8 mouse cellular contexts compared by ENCODE assay signal in genomic region chr4:33204682-33205081, GRCm38 (mm10). TPM values are rescaled to one million over a fixed set of nuclear protein-coding genes. Genes with fewer than 3 reads are reported as not detected.
DNase-seq lines count a peak whose midpoint lies in the region; TF ChIP-seq lines count a peak whose summit lies in the region.

No protein-coding gene starts in this region.

- H3K4me1 ChIP-seq in heart, embryonic 10.5 days = peaks cover 13% of the 10 kb centered on the region
- H3K4me1 ChIP-seq in ES-Bruce4 (ENCODE audit: control insufficient read depth, insufficient read depth, low read length) = peaks cover 5% of the 10 kb centered on the region

- no peak for TF ChIP-seq EP300 in ES-Bruce4 (IDR thresholded peaks at IDR 0.05; ENCODE audit: insufficient read depth, low read depth, low read length)

- H3K27ac ChIP-seq in heart, embryonic 10.5 days = no peak overlapping the region
- no peak overlapping the region for H3K27ac ChIP-seq in ES-Bruce4 (ENCODE audit: insufficient read depth, low read length)

- intact Hi-C loops in heart, postnatal 25 days (cut with DNase I) = loop anchor here (2.0 to 5.0 kb wide), 2 partner anchors 57 to 80 kb away; no protein-coding TSS in a partner anchor

- no peak overlapping the region for H3K4me3 ChIP-seq in heart, embryonic 10.5 days
- H3K4me3 ChIP-seq in ES-Bruce4 (ENCODE audit: low read depth, low read length) = no peak overlapping the region

- 0 out of 2 replicates have a peak, but pooled peaks cover 3% of the 10 kb centered on the region for H3K27me3 ChIP-seq in heart, embryonic 10.5 days (ENCODE audit: insufficient read depth, poor library complexity, severe bottlenecking)
- no peaks in the 10 kb centered on the region for H3K27me3 ChIP-seq in ES-Bruce4 (ENCODE audit: control insufficient read depth, insufficient read depth, low read length, poor library complexity, severe bottlenecking)

- no peaks in the 10 kb centered on the region for H3K36me3 ChIP-seq in heart, embryonic 10.5 days
- H3K36me3 ChIP-seq in ES-Bruce4 (ENCODE audit: control insufficient read depth, insufficient read depth, low read length, poor library complexity, severe bottlenecking) = no peaks in the 10 kb centered on the region

- no peaks in the 10 kb centered on the region for H3K9me3 ChIP-seq in heart, embryonic 10.5 days
- H3K9me3 ChIP-seq in ES-Bruce4 (replicated peaks; ENCODE audit: control insufficient read depth, insufficient read depth, low read length, poor library complexity, severe bottlenecking) = no peaks in the 10 kb centered on the region

- TF ChIP-seq POLR2A in ES-Bruce4 (IDR thresholded peaks at IDR 0.05; ENCODE audit: insufficient read depth, low read length) = no peak

- H3K9ac ChIP-seq in ES-Bruce4 (ENCODE audit: low read depth, poor library complexity, severe bottlenecking) = no peak overlapping the region

- WGBS in heart, embryonic 10.5 days = 6% methylated on average over 4 of the region's 4 CpGs

- peak; percentile 80 for DNase-seq in heart, embryonic 10.5 days (ENCODE audit: low spot score)
- no peak for DNase-seq in heart, postnatal 25 days (ENCODE audit: low spot score)
- DNase-seq in c-Kit-positive CD71-negative TER-119-negative erythroid progenitor cells, embryonic 14.5 days (ENCODE audit: low read depth) = peak; percentile 49
- DNase-seq in fibroblast of lung, adult 2 months (ENCODE audit: low read depth) = peak; percentile 29
- peak; percentile 31 to 65 for DNase-seq in kidney, adult 8-10 months
- DNase-seq in lung, adult 18-20 months = peak; percentile 36 to 38
- peak; percentile 54 for DNase-seq in right cerebral cortex, postnatal 4 days

- TF ChIP-seq CTCF in ES-Bruce4 (IDR thresholded peaks at IDR 0.05; ENCODE audit: low read depth, low read length) = peak; percentile 98

RNA-seq across cellular contexts. Expression of gene Srsf12, which starts 4.1 kb away (rescaled TPM):
- 1.5 and 1.9 TPM in 2 replicates for polyA plus RNA-seq in heart, embryonic 10.5 days (2016; fragmentation: Nextera tagmentation; extraction: Ambion mirVana)
- total RNA-seq in heart, postnatal 25 days (2021) = not detected
- 5.3 and 6.2 TPM in 2 replicates for polyA plus RNA-seq in ES-Bruce4 (2011; ENCODE audit: insufficient read depth, insufficient read length, low read depth, missing spikeins)

RNA-seq across cellular contexts. Expression of gene Pm20d2, which starts 15.1 kb away (rescaled TPM):
- polyA plus RNA-seq in heart, embryonic 10.5 days (2016; fragmentation: Nextera tagmentation; extraction: Ambion mirVana) = 1.5 and 1.6 TPM in 2 replicates
- 10 to 100 TPM; 47.7 to 48.8 TPM for total RNA-seq in heart, postnatal 25 days (2021)
- 4.2 and 4.4 TPM in 2 replicates for polyA plus RNA-seq in ES-Bruce4 (2011; ENCODE audit: insufficient read depth, insufficient read length, low read depth, missing spikeins)
